Mouse (Mus musculus): ENCODE measurements around the gene Fcrl1. TPM values are rescaled to one million over a fixed set of nuclear protein-coding genes. Genes with fewer than 3 reads are reported as not detected.
"Not testable (repeated sequence)": the region's sequence is repeated elsewhere in the genome, so short reads cannot be mapped to it uniquely, and the experiment has no call there.

The Fcrl1 gene
- 0.07 TPM in 1 of 2 replicates, not detected in the other for polyA plus RNA-seq (2012; rRNA removed)

DNA sequence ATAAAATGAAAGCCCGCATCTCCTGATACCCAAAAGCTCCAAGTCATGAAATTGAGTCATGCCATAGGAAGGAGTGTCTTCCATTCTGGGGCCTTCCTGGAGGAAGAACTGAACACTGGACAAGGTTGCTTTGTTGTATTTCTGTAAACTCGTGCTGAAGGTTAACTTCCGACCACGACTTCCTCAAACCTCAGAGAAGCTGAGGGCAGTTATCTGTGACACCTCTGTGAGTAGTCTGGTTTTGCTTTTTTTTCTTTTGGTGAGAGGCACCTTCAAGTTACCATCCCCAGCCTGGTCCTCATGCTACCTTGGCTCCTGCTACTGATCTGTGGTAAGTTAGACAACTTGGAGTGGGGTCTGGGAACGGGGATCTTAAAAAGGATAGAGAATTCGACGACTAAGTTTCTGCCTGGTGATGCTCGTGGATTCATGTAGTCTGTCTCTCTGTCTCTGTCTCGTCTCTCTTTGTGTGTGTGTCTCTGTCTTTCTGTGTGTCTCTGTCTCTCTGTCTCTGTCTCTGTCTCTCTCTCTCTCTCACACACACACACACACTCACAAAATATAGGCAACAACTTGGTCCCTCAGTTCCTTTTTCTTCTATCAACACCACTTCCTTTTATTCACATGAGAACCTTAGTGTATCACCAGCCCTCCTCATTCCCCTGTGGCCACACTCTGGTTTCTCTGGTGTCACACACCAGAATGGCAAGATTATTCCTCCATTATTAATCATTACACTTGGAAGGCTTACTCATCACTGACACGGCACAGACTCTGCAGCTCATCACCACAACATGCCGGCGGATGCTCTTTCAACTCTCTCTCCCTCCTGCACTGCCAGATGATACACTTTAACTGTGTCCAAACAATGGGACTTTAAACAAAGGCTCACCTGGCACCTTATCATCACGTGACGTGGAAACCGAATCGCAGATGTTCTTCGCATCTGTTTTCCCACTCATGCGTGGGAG lies at the start of gene Fcrl1:
Gene Fcrl1 (plus strand): TSS at position 193 of the 971 bp plus-strand sequence.
- no peak for DNase-seq (ENCODE audit: low read depth)
- TF ChIP-seq POLR2A (IDR thresholded peaks at IDR 0.05; ENCODE audit: borderline replicate concordance, extremely low read depth, insufficient read depth, insufficient read length, poor library complexity, severe bottlenecking) (no peak), CTCF (IDR thresholded peaks at IDR 0.05; ENCODE audit: borderline replicate concordance, extremely low read depth, insufficient read depth, insufficient read length) (no peak)

- no peak for DNase-seq (ENCODE audit: low read depth)
- TF ChIP-seq CTCF (IDR thresholded peaks at IDR 0.05; ENCODE audit: borderline replicate concordance, extremely low read depth, insufficient read depth, insufficient read length) (no peak), POLR2A (IDR thresholded peaks at IDR 0.05; ENCODE audit: borderline replicate concordance, extremely low read depth, insufficient read depth, insufficient read length, poor library complexity, severe bottlenecking) (no peak)
Measured at GRCm38 (mm10) chr3:87337899-87338298, 38.3 kb upstream of the Fcrl1 start.

GRCm38 (mm10) chr3:87350992-87351391 lies 25.2 kb upstream of the Fcrl1 start:
- DNase-seq (ENCODE audit: low read depth): not testable (repeated sequence)

DNA sequence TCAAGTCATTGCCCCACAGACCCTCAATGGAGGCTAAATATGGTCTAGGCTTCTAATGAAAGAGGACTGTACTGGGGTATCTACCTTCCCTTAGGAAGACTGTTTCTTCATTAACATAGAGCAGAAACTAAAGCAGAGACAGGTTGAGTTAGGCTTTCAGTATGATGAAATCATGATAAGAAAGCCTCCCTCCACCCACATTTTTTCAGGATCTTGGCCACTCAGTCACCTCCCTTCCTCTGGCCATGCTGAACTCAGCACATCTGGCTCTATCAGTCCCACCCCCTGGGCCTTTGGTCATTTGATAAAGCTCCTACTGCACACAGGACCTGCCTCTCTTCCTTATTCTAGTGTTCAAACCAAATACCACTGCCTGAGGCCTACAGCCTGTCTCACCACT lies 18.6 kb upstream of the Fcrl1 start, which contains the start of gene Cd5l:
Gene Cd5l (plus strand): TSS at position 301 of the 400 bp plus-strand sequence.
- TF ChIP-seq POLR2A (IDR thresholded peaks at IDR 0.05; ENCODE audit: borderline replicate concordance, extremely low read depth, insufficient read depth, insufficient read length, poor library complexity, severe bottlenecking) (no peak), CTCF (IDR thresholded peaks at IDR 0.05; ENCODE audit: borderline replicate concordance, extremely low read depth, insufficient read depth, insufficient read length) (no peak)
- DNase-seq (ENCODE audit: low read depth): no peak

DNA sequence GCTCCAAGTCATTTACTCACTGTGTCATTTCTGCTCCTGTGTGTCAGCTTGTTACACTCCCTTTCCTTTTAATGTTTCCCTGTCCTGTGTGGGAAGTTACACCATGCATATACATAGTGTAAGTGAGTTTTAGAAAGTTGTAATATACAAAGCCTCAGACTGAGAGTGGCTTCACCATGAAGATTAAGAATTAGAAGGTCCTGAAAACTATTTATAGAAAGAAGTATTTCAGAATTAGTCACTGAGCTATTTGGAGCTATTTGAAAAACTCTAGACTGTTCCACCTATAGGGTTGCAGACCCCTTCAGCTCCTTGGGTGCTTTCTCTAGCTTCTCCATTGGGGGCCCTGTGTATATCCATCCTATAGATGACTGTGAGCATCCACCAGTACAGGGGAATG lies 17.0 kb upstream of the Fcrl1 start:
- TF ChIP-seq CTCF (IDR thresholded peaks at IDR 0.05; ENCODE audit: borderline replicate concordance, extremely low read depth, insufficient read depth, insufficient read length) (no peak), POLR2A (IDR thresholded peaks at IDR 0.05; ENCODE audit: borderline replicate concordance, extremely low read depth, insufficient read depth, insufficient read length, poor library complexity, severe bottlenecking) (no peak)

DNA sequence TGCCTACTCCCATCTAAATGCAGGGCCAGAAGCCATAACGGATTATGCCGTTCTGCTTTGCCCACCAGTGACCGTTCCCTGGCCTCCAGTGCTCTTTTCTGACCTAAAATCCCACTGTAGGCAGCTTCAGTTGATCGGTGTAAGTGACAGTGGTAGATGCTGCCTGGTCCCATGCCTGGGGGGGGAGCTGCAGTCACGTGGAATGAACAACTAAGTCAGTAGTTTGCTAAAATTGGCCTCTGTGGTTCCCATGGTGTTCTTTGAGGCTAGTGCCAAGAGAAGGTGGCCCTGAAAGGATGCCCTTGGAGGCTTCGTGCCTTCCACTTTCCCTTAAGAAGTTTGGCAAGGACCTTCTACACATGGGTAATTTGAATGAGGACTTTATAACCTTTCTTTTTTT lies 15.7 kb upstream of the Fcrl1 start:
- no peak for TF ChIP-seq POLR2A (IDR thresholded peaks at IDR 0.05; ENCODE audit: borderline replicate concordance, extremely low read depth, insufficient read depth, insufficient read length, poor library complexity, severe bottlenecking)
- DNase-seq (ENCODE audit: low read depth): no peak

More for the DNA sequence above, 17.0 kb upstream of the Fcrl1 start:
- DNase-seq (ENCODE audit: low read depth): no peak

GRCm38 (mm10) chr3:87365691-87366090 lies 10.5 kb upstream of the Fcrl1 start:
- DNase-seq (ENCODE audit: low read depth): no peak
- TF ChIP-seq CTCF (IDR thresholded peaks at IDR 0.05; ENCODE audit: borderline replicate concordance, extremely low read depth, insufficient read depth, insufficient read length) (no peak), POLR2A (IDR thresholded peaks at IDR 0.05; ENCODE audit: borderline replicate concordance, extremely low read depth, insufficient read depth, insufficient read length, poor library complexity, severe bottlenecking) (no peak)

DNA sequence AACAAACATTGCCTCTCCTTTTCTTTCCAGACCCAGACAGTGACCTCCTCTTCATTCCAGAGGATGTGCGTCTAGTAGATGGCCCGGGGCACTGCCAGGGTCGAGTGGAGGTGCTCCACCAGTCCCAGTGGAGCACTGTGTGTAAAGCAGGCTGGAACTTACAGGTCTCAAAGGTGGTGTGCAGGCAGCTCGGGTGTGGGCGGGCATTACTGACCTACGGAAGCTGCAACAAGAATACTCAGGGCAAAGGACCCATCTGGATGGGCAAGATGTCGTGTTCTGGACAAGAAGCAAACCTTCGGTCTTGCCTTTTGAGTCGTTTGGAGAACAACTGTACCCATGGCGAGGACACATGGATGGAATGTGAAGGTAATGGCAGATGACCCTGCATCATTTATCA lies 8.7 kb upstream of the Fcrl1 start:
- no peak for DNase-seq (ENCODE audit: low read depth)
- no peak for TF ChIP-seq POLR2A (IDR thresholded peaks at IDR 0.05; ENCODE audit: borderline replicate concordance, extremely low read depth, insufficient read depth, insufficient read length, poor library complexity, severe bottlenecking)
- no peak for TF ChIP-seq CTCF (IDR thresholded peaks at IDR 0.05; ENCODE audit: borderline replicate concordance, extremely low read depth, insufficient read depth, insufficient read length)

GRCm38 (mm10) chr3:87369181-87369580 lies 7.0 kb upstream of the Fcrl1 start:
- TF ChIP-seq CTCF (IDR thresholded peaks at IDR 0.05; ENCODE audit: borderline replicate concordance, extremely low read depth, insufficient read depth, insufficient read length): no peak
- TF ChIP-seq POLR2A (IDR thresholded peaks at IDR 0.05; ENCODE audit: borderline replicate concordance, extremely low read depth, insufficient read depth, insufficient read length, poor library complexity, severe bottlenecking): no peak
- no peak for DNase-seq (ENCODE audit: low read depth)

DNA sequence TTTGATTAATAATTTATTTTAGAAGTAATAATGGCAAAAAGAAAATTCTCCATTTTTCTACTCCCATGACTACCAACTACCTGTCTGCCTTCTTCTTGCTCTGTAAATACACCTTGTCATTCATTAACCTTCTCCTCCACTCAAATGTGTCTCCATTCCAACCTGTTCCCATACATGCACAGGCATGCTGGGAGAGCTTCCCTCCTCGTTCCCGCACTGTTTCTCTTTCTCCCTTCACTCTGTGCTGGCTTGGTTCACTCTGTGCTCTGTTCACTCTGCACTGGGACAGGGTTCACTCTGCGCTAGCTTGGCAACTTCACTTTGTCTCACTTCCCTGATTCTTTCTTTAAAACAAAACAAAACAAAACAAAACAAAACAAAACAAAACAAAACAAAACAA lies 1.0 kb downstream of the Fcrl1 start:
- TF ChIP-seq POLR2A (IDR thresholded peaks at IDR 0.05; ENCODE audit: borderline replicate concordance, extremely low read depth, insufficient read depth, insufficient read length, poor library complexity, severe bottlenecking) (no peak), CTCF (IDR thresholded peaks at IDR 0.05; ENCODE audit: borderline replicate concordance, extremely low read depth, insufficient read depth, insufficient read length) (no peak)
- DNase-seq (ENCODE audit: low read depth): no peak

GRCm38 (mm10) chr3:87377719-87378118 lies 1.5 kb downstream of the Fcrl1 start:
- no peak for DNase-seq (ENCODE audit: low read depth)
- TF ChIP-seq CTCF (IDR thresholded peaks at IDR 0.05; ENCODE audit: borderline replicate concordance, extremely low read depth, insufficient read depth, insufficient read length) (no peak), POLR2A (IDR thresholded peaks at IDR 0.05; ENCODE audit: borderline replicate concordance, extremely low read depth, insufficient read depth, insufficient read length, poor library complexity, severe bottlenecking) (no peak)

DNA sequence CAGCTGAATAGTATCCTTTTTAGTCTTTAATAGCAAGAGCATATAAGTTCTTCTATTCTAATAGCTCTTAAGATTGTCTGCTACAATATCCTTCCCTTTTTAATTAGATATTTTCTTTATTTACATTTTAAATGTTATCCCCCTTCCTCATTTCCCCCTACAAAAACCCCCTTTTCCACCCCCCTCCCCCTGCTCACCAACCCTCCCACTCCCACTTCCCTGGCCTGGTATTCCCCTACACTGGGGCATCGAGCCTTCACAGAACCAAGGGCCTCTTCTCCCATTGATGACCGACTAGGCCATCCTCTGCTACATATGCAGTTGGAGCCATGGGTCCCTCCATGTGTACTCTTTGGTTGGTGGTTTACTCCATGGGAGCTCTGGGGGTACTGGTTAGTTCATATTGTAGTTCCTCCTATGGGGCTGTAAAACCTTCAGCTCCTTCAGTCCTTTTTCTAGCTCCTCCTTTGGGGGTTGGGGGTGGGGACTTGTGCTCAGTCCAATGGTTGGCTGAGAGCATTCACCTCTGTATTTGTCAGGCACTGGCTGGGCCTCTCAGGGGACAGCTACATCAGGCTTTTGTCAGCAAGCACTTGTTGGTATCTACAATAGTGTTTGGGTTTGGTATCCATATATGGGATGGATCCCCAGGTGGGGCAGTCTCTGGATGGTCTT lies 3.6 kb downstream of the Fcrl1 start:
- not testable (repeated sequence) for DNase-seq (ENCODE audit: low read depth)
